Mouse (Mus musculus) lung, adult 2 months (tissue): ENCODE results near the gene Camkk2. TPM values are rescaled to one million over a fixed set of nuclear protein-coding genes. Genes with fewer than 3 reads are reported as not detected.

ENCODE experiments used
- DNase-seq: peaks from one replicate; pipeline ENCODE4 v3.0.0; 2022
- H3K4me1 ChIP-seq: fragments of 200-500 bp; 2 replicates; pipeline ENCODE4 v1.6.1; 2011; ENCODE audit warnings: low read length; ENCODE audit not compliant: control insufficient read depth, insufficient read depth
- H3K4me3 ChIP-seq: fragments of 200-500 bp; replicated peaks from 2 replicates; pipeline ENCODE3; 2011; ENCODE audit warnings: low read depth, mild to moderate bottlenecking, control low read depth, low read length; ENCODE audit errors: extremely low read depth
- CTCF ChIP-seq: fragments of 200-500 bp; IDR thresholded peaks from 2 replicates; pipeline ENCODE4 v1.5.1; 2011; ENCODE audit warnings: mild to moderate bottlenecking, low read length, control low read depth; ENCODE audit not compliant: insufficient read depth
- POLR2A ChIP-seq: fragments of 200-500 bp; IDR thresholded peaks from 2 replicates; pipeline ENCODE4 v1.6.1; 2011; ENCODE audit warnings: low read depth, mild to moderate bottlenecking, control low read depth, low read length, borderline replicate concordance; ENCODE audit errors: extremely low read depth
- WGBS: fragments of 180-500 bp; shearing (Covaris S2); methylation state at CpG from one replicate; pipeline ENCODE4 v1.1.7; 2018; 5-methylcytosine and 5-hydroxymethylcytosine counted together
- polyA plus RNA-seq: library from polyadenylated mRNA; depleted of rRNA; stranded (reverse); fragments of >200 nt; gene quantifications from 2 replicates; pipeline ENCODE4 v1.2.3, GENCODE M21; 2012

The Camkk2 gene
- polyA plus RNA-seq, 1 experiment: 33.3 TPM

GRCm38 (mm10) chr5:122770806-122771261 is 8.4 kb downstream of the Camkk2 start:
- TF ChIP-seq POLR2A: peak; percentile 9; the same call in 1 of the 2 replicates
- no peak for TF ChIP-seq CTCF
- peak; percentile 55 for DNase-seq
- Histone ChIP-seq H3K4me3 (no peak overlapping the region), H3K4me1 (peaks cover 9% of the 10 kb centered on the region)
- 10% methylated on average over 10 of the region's 10 CpGs for WGBS

GRCm38 (mm10) chr5:122770304-122770703 is 8.9 kb downstream of the Camkk2 start:
- no peak overlapping the region for H3K4me3 ChIP-seq
- WGBS: 42% methylated on average over 7 of the region's 7 CpGs
- peaks cover 7% of the 10 kb centered on the region for H3K4me1 ChIP-seq
- TF ChIP-seq CTCF (no peak), POLR2A (no peak)
- peak; percentile 28 for DNase-seq

GRCm38 (mm10) chr5:122769101-122769568 is 10.1 kb downstream of the Camkk2 start:
- H3K4me1 ChIP-seq: peaks cover 5% of the 10 kb centered on the region; the same call in 1 of the 2 replicates

GRCm38 (mm10) chr5:122767283-122767682 is 11.9 kb downstream of the Camkk2 start:
- Histone ChIP-seq H3K4me3 (no peak overlapping the region), H3K4me1 (peaks cover 5% of the 10 kb centered on the region; the same call in 1 of the 2 replicates)
- TF ChIP-seq POLR2A (no peak), CTCF (no peak)
- 91% methylated on average over 11 of the region's 11 CpGs for WGBS
- no peak for DNase-seq

More at GRCm38 (mm10) chr5:122769101-122769568, 10.1 kb downstream of the Camkk2 start:
- 80% methylated on average over 15 of the region's 15 CpGs for WGBS
- no peak for DNase-seq
- no peak overlapping the region for H3K4me3 ChIP-seq
- TF ChIP-seq CTCF (no peak), POLR2A (no peak)

- TF ChIP-seq POLR2A (no peak), CTCF (peak; percentile 33; the same call in 1 of the 2 replicates)
- 43% methylated on average over 10 of the region's 10 CpGs for WGBS
- peak; percentile 49 for DNase-seq
These were observed 15.2 kb downstream of the Camkk2 start for GRCm38 (mm10) chr5:122764032-122764464.

GRCm38 (mm10) chr5:122763271-122764031 is 15.8 kb downstream of the Camkk2 start:
- DNase-seq: peak; percentile 31
- H3K4me3 ChIP-seq: no peak overlapping the region
- TF ChIP-seq CTCF (no peak), POLR2A (no peak)

More at GRCm38 (mm10) chr5:122764032-122764464, 15.2 kb downstream of the Camkk2 start:
- Histone ChIP-seq H3K4me1 (no peaks in the 10 kb centered on the region), H3K4me3 (no peak overlapping the region)

GRCm38 (mm10) chr5:122756680-122757079 is 22.5 kb downstream of the Camkk2 start:
- Histone ChIP-seq H3K4me1 (no peaks in the 10 kb centered on the region), H3K4me3 (no peak overlapping the region)
- TF ChIP-seq POLR2A (no peak), CTCF (no peak)
- DNase-seq: no peak
- WGBS: 67% methylated on average over 7 of the region's 7 CpGs

More at GRCm38 (mm10) chr5:122763271-122764031, 15.8 kb downstream of the Camkk2 start:
- WGBS: 63% methylated on average over 29 of the region's 29 CpGs
- H3K4me1 ChIP-seq: no peaks in the 10 kb centered on the region

- no peak for TF ChIP-seq POLR2A
- no peak for TF ChIP-seq CTCF
- Histone ChIP-seq H3K4me3 (no peak overlapping the region), H3K4me1 (no peaks in the 10 kb centered on the region)
- DNase-seq: no peak
- 84% methylated on average over 6 of the region's 6 CpGs for WGBS
These were observed 23.1 kb downstream of the Camkk2 start for GRCm38 (mm10) chr5:122756144-122756543.

- Histone ChIP-seq H3K4me3 (no peak overlapping the region), H3K4me1 (no peaks in the 10 kb centered on the region)
- TF ChIP-seq POLR2A (no peak), CTCF (no peak)
- WGBS: 97% methylated on average over 4 of the region's 4 CpGs
- no peak for DNase-seq
These were observed 23.6 kb downstream of the Camkk2 start for GRCm38 (mm10) chr5:122755620-122756019.
